Mouse (Mus musculus) erythroblast, embryonic 14.5 days (primary cell): ENCODE data around the gene Lgmn. TPM values are rescaled to one million over a fixed set of nuclear protein-coding genes. Genes with fewer than 3 reads are reported as not detected.

Source experiments
- H3K27me3 ChIP-seq: 2 replicates; pipeline ENCODE4 v1.6.1; 2012; ENCODE audit warnings: inconsistent platforms; ENCODE audit not compliant: control insufficient read depth
- H3K36me3 ChIP-seq: 2 replicates; pipeline ENCODE4 v1.6.1; 2012; ENCODE audit warnings: mild to moderate bottlenecking, inconsistent platforms; ENCODE audit not compliant: control insufficient read depth
- H3K4me1 ChIP-seq: 2 replicates; pipeline ENCODE4 v1.6.1; 2012; ENCODE audit warnings: inconsistent platforms; ENCODE audit not compliant: control insufficient read depth
- H3K4me3 ChIP-seq: replicated peaks from 2 replicates; pipeline ENCODE3; 2012; ENCODE audit warnings: moderate library complexity, mild to moderate bottlenecking, inconsistent platforms
- H3K9me3 ChIP-seq: 2 replicates; pipeline ENCODE4 v1.6.1; 2012; ENCODE audit warnings: low read length, inconsistent platforms, mixed read lengths; ENCODE audit not compliant: control insufficient read depth
- GATA1 ChIP-seq: IDR thresholded peaks from 2 replicates; pipeline ENCODE4 v1.6.1; 2012; ENCODE audit warnings: low read length, inconsistent platforms, mixed read lengths
- TAL1 ChIP-seq: IDR thresholded peaks from 3 replicates; pipeline ENCODE4 v1.6.1; 2012; ENCODE audit warnings: low read length, inconsistent platforms, mixed read lengths
- polyA plus RNA-seq: library from polyadenylated mRNA; stranded (reverse); fragments of >175 nt; gene quantifications from 2 replicates; pipeline ENCODE4 v1.2.3, GENCODE M21; 2012

The Lgmn gene
- polyA plus RNA-seq, 1 experiment, result 4.8 TPM

- TF ChIP-seq GATA1 (no peak), TAL1 (no peak)
- Histone ChIP-seq H3K4me1 (peaks cover 66% of the 10 kb centered on the region), H3K9me3 (no peaks in the 10 kb centered on the region), H3K36me3 (peaks cover 3% of the 10 kb centered on the region), H3K27me3 (peaks cover 2% of the 10 kb centered on the region; the same call in 1 of the 2 replicates), H3K4me3 (peak overlapping the region; percentile 88)
These were observed 506 bp downstream of the Lgmn start for GRCm38 (mm10) chr12:102438983-102439631.

- H3K36me3 ChIP-seq, result peaks cover 13% of the 10 kb centered on the region
- H3K4me3 ChIP-seq, result peak overlapping the region; percentile 88
- peaks cover 2% of the 10 kb centered on the region; the same call in 1 of the 2 replicates for H3K27me3 ChIP-seq
- H3K9me3 ChIP-seq, result no peaks in the 10 kb centered on the region
- TF ChIP-seq GATA1, result no peak
- TF ChIP-seq TAL1, result no peak
- peaks cover 73% of the 10 kb centered on the region for H3K4me1 ChIP-seq
These were observed 1.7 kb downstream of the Lgmn start for GRCm38 (mm10) chr12:102437952-102438351.

DNA sequence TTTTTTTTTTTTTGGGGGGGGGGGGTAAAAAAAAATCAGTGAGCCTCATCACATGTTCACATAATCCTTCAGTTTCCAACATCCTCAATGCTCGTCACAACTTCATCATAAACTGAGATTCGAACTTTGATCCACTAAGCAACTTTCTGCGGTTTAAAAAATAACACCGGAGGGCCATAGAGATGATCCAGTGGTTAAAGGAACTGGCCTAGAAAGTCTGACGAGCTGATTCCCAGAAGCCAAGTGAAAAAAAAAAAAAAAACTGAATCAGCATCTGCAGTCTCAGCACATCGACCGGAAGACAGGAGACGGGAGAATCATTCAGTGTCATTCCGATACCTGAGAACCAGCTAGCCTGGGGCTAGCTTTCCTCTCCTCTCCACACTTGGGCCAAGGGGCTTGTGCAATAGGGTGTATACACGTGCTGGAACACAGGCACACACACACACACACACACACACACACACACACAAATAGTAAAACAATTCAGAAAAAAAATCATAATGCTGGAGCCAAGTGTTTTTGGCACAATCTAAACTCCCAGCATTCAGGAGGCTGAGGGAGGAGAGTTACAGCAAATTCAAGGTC, 2.6 kb downstream of the Lgmn start:
- H3K9me3 ChIP-seq, result no peaks in the 10 kb centered on the region
- peaks cover 22% of the 10 kb centered on the region for H3K36me3 ChIP-seq
- H3K27me3 ChIP-seq, result peaks cover 2% of the 10 kb centered on the region; the same call in 1 of the 2 replicates
- H3K4me1 ChIP-seq, result peaks cover 82% of the 10 kb centered on the region
- H3K4me3 ChIP-seq, result peak overlapping the region; percentile 88
- no peak for TF ChIP-seq GATA1
- no peak for TF ChIP-seq TAL1

- no peak for TF ChIP-seq GATA1
- no peak for TF ChIP-seq TAL1
- no peaks in the 10 kb centered on the region for H3K9me3 ChIP-seq
- H3K36me3 ChIP-seq, result peaks cover 24% of the 10 kb centered on the region
- peaks cover 2% of the 10 kb centered on the region; the same call in 1 of the 2 replicates for H3K27me3 ChIP-seq
- peaks cover 83% of the 10 kb centered on the region for H3K4me1 ChIP-seq
- H3K4me3 ChIP-seq, result peak overlapping the region; percentile 3
These were observed 5.5 kb downstream of the Lgmn start for GRCm38 (mm10) chr12:102434107-102434506.

GRCm38 (mm10) chr12:102432238-102432637, 7.4 kb downstream of the Lgmn start:
- TF ChIP-seq GATA1, result no peak
- TF ChIP-seq TAL1, result no peak
- Histone ChIP-seq H3K4me1 (peaks cover 67% of the 10 kb centered on the region), H3K4me3 (no peak overlapping the region), H3K9me3 (no peaks in the 10 kb centered on the region), H3K36me3 (peaks cover 24% of the 10 kb centered on the region), H3K27me3 (no peaks in the 10 kb centered on the region)

DNA sequence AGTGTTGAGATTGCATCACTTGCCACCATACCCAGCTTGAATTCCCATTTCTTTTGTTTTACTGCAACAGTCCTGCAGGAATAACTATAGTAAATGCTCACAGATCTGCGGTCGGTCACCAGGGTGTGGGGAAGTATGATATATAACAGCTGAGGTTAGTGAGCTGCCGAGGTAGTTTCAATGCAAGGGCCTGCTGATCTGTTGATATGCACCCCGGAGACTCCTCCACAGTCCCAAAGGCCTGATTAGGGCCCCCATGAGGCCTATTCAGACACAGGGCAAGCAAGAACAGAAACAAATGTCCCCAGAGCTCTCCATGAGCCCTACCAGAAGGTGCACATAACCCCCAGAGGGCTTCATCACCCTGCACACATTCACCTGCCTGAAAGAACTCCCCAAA, 9.4 kb downstream of the Lgmn start:
- Histone ChIP-seq H3K4me3 (peak overlapping the region; percentile 52), H3K4me1 (peaks cover 67% of the 10 kb centered on the region), H3K36me3 (peaks cover 24% of the 10 kb centered on the region), H3K27me3 (no peaks in the 10 kb centered on the region), H3K9me3 (no peaks in the 10 kb centered on the region)
- TF ChIP-seq TAL1 (no peak), GATA1 (peak; percentile 58)

DNA sequence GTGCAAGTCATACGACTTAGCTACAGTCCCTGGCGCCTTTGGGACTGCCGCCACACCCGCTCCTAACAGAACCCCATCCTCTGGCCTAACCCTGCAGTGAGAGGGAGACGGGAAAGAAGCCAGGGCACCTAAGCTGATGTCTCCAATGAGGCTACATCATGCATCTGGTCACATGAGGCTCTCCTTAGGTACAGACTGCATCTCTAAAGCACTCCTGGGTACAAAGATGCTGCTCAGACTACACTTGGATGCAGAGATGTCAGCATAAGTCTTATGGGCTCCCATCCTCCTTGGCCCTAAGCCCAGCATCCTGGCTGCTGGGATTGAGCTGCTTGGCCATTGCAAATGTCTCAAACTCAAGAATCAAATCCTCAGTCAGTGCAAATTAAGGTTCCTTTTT, 10.0 kb downstream of the Lgmn start:
- Histone ChIP-seq H3K27me3 (no peaks in the 10 kb centered on the region), H3K4me3 (peak overlapping the region; percentile 52), H3K9me3 (no peaks in the 10 kb centered on the region), H3K36me3 (peaks cover 30% of the 10 kb centered on the region), H3K4me1 (peaks cover 67% of the 10 kb centered on the region)
- TF ChIP-seq TAL1 (no peak), GATA1 (no peak)

GRCm38 (mm10) chr12:102426285-102426684, 13.3 kb downstream of the Lgmn start:
- Histone ChIP-seq H3K36me3 (peaks cover 30% of the 10 kb centered on the region), H3K27me3 (no peaks in the 10 kb centered on the region), H3K9me3 (no peaks in the 10 kb centered on the region), H3K4me1 (peaks cover 67% of the 10 kb centered on the region), H3K4me3 (peak overlapping the region; percentile 48)
- TF ChIP-seq GATA1 (peak; percentile 67), TAL1 (peak; percentile 84)

- TF ChIP-seq GATA1 (no peak), TAL1 (no peak)
- H3K36me3 ChIP-seq, result peaks cover 32% of the 10 kb centered on the region
- H3K4me1 ChIP-seq, result peaks cover 68% of the 10 kb centered on the region
- H3K9me3 ChIP-seq, result no peaks in the 10 kb centered on the region
- no peaks in the 10 kb centered on the region for H3K27me3 ChIP-seq
- H3K4me3 ChIP-seq, result no peak overlapping the region
These were observed 14.5 kb downstream of the Lgmn start for GRCm38 (mm10) chr12:102425048-102425578.
